Mouse (Mus musculus): ENCODE data around the gene Fam129b.

Gene Fam129b

DNA sequence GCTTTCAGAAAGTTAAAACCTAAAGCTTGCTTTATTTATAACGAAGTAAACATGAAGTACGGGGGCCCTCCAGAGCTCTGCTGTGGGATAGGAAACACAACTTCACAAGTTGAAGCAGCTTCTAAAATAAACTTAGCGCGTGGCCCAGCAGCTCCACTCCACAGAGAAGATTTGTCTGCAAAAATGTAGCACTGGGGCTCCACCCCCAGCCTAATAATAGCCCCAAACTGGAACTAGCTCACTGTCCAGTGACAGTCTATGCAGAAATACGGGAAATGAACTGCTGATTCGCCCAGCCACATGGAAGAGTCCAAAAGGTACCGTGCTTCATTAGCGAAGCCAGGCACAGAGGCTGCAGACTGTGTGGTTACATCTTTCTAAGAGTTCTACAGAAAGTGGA is 93.4 kb downstream of the Fam129b start:
- ChIA-PET CTCF (interaction anchor here in 1 of 4 experiments (1.0 to 1.6 kb wide), 2 partner anchors 13 to 41 kb away, joined by 3 to 6 read pairs; partner anchors contain the start of gene Slc2a8), POLR2A (interaction anchor here (0.6 to 4.1 kb wide), 24 partner anchors 8 to 511 kb away, joined by 3 to 80 read pairs (median 6); partner anchors contain the start of genes Slc2a8 (in 4 of the 4), Lrsam1 (in 2 of the 4), Rpl12 (in 2 of the 4) and Garnl3 (in 1 of the 4))

DNA sequence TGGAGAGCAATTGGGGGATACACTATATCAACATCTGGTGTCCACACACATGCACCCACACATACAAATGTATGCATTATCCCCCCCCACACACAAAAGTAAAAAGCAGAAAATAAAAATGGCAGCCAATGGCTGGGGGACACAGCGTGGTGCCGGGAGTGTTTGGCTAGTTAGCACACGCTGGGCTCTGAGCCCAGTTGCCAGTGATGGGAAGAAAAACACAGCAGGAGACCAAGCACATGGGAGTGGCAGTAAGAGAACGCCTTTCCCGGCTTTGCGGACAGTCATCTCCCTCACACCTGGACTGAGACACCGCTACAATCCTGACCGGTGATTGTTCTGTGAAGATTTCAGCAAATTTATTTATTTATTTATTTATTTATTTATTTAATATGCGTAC is 95.3 kb downstream of the Fam129b start:
- ChIA-PET POLR2A (interaction anchor here in 3 of 4 experiments (0.6 to 17.2 kb wide), 18 partner anchors 8 to 1666 kb away, joined by 3 to 290 read pairs (median 3); partner anchors contain the start of genes Lrsam1 (in 3 of the 3), Rpl12 (in 3 of the 3), Slc2a8 (in 3 of the 3) and Garnl3 (in 1 of the 3)), CTCF (interaction anchor here in 1 of 4 experiments (1.1 kb wide), 1 partner anchor 43 kb away, joined by 4 read pairs; no protein-coding TSS in a partner anchor)

- ChIA-PET POLR2A (interaction anchor here in 2 of 4 experiments (0.6 to 17.2 kb wide), 10 partner anchors 8 to 72 kb away, joined by 3 to 290 read pairs (median 3); partner anchors contain the start of genes Lrsam1 (in 2 of the 2), Rpl12 (in 2 of the 2) and Slc2a8 (in 1 of the 2)), CTCF (interaction anchor here in 1 of 4 experiments (0.8 kb wide), 1 partner anchor 13 kb away, joined by 3 read pairs; the partner anchor contains the start of genes Lrsam1 and Rpl12)
Measured at GRCm38 (mm10) chr2:32974216-32974615, 98.3 kb downstream of the Fam129b start.

All from embryonic stem cell, embryonic (primary cell).